Mouse (Mus musculus): ENCODE data around the gene Msantd3. TPM values are rescaled to one million over a fixed set of nuclear protein-coding genes. Genes with fewer than 3 reads are reported as not detected.

Msantd3 gene
- polyA plus RNA-seq (2015; fragmentation: Illumina TruSeq; extraction: RNeasy Lipid Tissue Mini Kit (QIAGEN cat#74804); ENCODE audit: insufficient read depth, low replicate concordance) = 2.3 TPM

DNA sequence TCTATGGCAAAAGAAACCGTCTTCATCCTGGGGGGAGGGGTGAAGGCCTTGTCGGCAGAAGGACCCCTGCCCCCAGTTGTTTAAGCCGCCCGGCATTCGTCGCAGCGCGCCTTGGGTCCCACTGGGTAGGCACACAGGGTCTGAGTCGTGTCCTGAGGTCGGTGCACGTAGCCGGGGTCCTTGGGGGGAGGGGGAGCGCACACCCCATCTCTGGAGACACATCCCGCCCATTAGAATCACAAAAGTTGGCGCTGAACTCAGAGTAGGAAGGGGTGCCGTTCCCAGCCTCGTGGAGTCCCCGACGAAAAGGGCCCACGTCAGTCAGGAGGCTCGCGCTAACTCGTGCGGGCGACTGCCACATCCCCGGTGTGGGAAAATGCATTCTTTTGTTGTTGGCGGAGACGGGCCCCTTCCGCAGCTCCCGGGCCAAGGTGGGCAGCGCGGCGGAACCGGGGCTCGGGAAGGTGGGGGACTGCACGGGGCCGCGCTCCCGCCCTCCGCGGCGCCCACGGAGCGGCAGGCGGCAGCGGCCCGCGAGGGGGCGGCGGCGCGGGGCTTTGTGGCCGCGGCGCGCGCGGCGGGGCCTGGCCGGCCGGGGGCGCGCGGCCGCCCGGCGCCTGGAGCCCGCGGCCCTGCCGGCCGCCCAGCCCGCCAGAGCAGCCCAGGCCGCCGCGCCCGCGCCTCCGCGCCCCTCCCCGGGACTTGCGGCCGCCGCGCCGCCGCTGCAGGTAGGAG is at the start of gene Msantd3:
TSS of gene Msantd3 (plus strand) at position 95 of the 735 bp plus-strand sequence.

DNA sequence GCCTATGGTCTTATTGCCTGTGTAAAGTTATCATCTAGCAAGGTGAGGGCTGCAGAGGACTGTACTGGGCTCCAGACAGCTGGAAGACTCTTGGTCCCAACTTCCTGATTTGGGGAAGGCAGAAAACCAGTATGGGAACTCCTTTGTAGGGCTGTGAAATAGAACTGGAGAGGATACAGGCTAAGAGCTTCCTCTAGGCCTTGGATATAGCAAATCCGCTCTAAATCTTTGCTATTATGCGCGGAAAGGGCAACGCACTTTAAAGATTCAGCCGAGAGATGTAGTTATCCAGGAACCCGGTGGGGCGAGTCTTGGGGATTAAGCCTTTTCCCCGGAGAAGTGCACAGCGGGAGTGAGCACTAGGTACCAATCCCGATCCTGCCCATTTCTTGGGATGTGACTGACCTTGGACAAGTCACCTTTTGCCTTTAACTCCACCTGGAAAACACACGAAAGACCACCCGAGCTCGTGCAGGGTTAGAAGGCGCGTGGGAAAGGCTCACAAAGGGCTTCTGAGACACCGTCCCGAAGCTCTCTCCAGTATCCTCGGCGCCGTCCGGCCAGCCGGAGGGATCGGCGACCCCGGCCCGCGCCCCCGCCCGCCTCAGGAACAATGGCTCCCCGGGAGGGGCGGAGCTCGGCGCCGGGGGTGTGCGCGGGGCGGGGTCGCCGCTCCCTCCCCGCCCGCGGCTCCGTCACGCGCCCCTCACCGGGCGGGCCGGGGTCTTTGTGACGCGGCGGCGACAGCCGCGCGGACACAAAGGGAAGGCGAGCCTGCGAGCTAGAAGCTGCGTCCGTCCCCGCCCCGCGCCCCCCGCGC is 44.9 kb downstream of the Msantd3 start, which contains the start of gene Tmeff1:
TSS of gene Tmeff1 (plus strand) at position 754 of the 820 bp plus-strand sequence.

Other genes starting within 250 kb of the Msantd3 start
- gene Tex10, start 66.5 kb upstream of the Msantd3 start, polyA plus RNA-seq (2015; fragmentation: Illumina TruSeq; extraction: RNeasy Lipid Tissue Mini Kit (QIAGEN cat#74804); ENCODE audit: insufficient read depth, low replicate concordance) = 45.6 TPM
- 1.6 TPM for gene Tmeff1, start 45.2 kb downstream of the Msantd3 start, polyA plus RNA-seq (2015; fragmentation: Illumina TruSeq; extraction: RNeasy Lipid Tissue Mini Kit (QIAGEN cat#74804); ENCODE audit: insufficient read depth, low replicate concordance)
- gene Cavin4, start 123.6 kb downstream of the Msantd3 start, polyA plus RNA-seq (2015; fragmentation: Illumina TruSeq; extraction: RNeasy Lipid Tissue Mini Kit (QIAGEN cat#74804); ENCODE audit: insufficient read depth, low replicate concordance) = 0.11 TPM